Mouse (Mus musculus): ENCODE measurements around the gene Ms4a4b.

DNA sequence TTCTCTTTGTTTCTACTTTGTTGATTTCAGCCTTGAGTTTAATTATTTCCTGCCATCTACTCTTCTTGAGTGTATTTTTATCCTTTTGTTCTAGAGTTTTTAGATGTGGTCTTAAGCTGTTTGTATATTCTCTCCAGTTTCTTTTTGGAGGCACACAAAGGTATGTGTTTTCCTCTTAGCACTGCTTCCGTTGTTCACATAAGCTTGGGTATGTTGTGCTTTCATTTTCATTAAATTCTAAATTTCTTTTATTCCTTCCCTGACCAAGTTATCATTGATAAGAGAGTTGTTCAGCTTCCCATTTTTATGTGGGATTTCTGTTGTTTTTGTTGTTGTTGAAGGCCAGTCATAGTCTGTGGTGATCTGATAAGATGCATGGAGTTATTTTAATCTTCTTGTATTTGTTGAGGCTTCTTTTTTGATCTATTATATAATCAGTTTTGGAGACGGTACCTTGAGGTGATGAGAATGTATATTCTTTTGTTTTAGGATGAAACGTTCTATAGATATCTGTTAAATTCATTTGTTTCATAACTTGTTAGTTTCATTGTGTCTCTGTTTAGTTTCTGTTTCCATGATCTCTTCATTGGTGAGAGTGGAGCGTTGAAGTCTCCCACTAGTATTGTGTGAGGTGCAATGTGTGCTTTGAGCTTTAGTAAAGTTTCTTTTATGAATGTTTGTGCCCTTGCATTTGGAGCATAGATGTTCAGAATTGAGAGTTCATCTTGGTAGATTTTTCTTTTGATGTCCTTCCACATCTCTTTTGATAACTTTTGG lies 8.1 kb upstream of the Ms4a4b start:
- TF ChIP-seq POLR2A (IDR thresholded peaks at IDR 0.05; ENCODE audit: control insufficient read depth in 1 of 2, insufficient read depth in 1 of 2, low read depth in 1 of 2, low read length in 2 of 2, poor library complexity in 1 of 2) (no peak), NELFE (IDR thresholded peaks at IDR 0.05; ENCODE audit: low read depth, low read length) (no peak), ZC3H11A (IDR thresholded peaks at IDR 0.05; ENCODE audit: low read depth, low read length) (no peak), HCFC1 (IDR thresholded peaks at IDR 0.05; ENCODE audit: low read depth, low read length) (no peak), MAFK (IDR thresholded peaks at IDR 0.05; ENCODE audit: borderline replicate concordance, low read depth, low read length) (no peak), EP300 (IDR thresholded peaks at IDR 0.05; ENCODE audit: low read depth in 1 of 2, low read length in 2 of 2) (no peak), MAZ (IDR thresholded peaks at IDR 0.05; ENCODE audit: low read depth, low read length) (no peak), USF2 (IDR thresholded peaks at IDR 0.05; ENCODE audit: borderline replicate concordance in 1 of 2, insufficient read depth in 1 of 2, low read depth in 1 of 2, low read length in 2 of 2) (no peak), GATA1 (IDR thresholded peaks at IDR 0.05; ENCODE audit: low read depth, low read length) (no peak), CTCF (IDR thresholded peaks at IDR 0.05 in 2 of 3, conservative IDR thresholded peaks at IDR 0.05 in 1 of 3; ENCODE audit: control insufficient read depth in 1 of 3, insufficient read depth in 1 of 3, low read depth in 2 of 3, low read length in 3 of 3, poor library complexity in 1 of 3, severe bottlenecking in 1 of 3) (no peak), E2F4 (IDR thresholded peaks at IDR 0.05; ENCODE audit: borderline replicate concordance, low read depth, low read length) (no peak), GABPA (IDR thresholded peaks at IDR 0.05; ENCODE audit: low read depth, low read length) (no peak)

Measured in MEL (cell line).